Mouse (Mus musculus): Measurements from ENCODE around the gene Nlrp3.

Gene Nlrp3

GRCm38 (mm10) chr11:59541324-59541723, at the start of gene Nlrp3:
Gene Nlrp3 (plus strand): TSS chr11:59541568.
- peak; percentile 92 for DNase-seq

GRCm38 (mm10) chr11:59496672-59497310, 44.6 kb upstream of the Nlrp3 start:
- DNase-seq: no peak

GRCm38 (mm10) chr11:59497747-59498146, 43.6 kb upstream of the Nlrp3 start:
- no peak for DNase-seq

- DNase-seq: no peak
Measured at GRCm38 (mm10) chr11:59501978-59502700, 39.2 kb upstream of the Nlrp3 start.

- peak; percentile 96 for DNase-seq
Measured at GRCm38 (mm10) chr11:59505351-59505838, 36.0 kb upstream of the Nlrp3 start.

GRCm38 (mm10) chr11:59505839-59506712, 35.3 kb upstream of the Nlrp3 start:
- peak; percentile 99 for DNase-seq

GRCm38 (mm10) chr11:59506713-59507074, 34.7 kb upstream of the Nlrp3 start:
- no peak for DNase-seq

- no peak for DNase-seq
Measured at GRCm38 (mm10) chr11:59511558-59511957, 29.8 kb upstream of the Nlrp3 start.

- DNase-seq: no peak
Measured at GRCm38 (mm10) chr11:59512733-59513132, 28.6 kb upstream of the Nlrp3 start.

GRCm38 (mm10) chr11:59513556-59513955, 27.8 kb upstream of the Nlrp3 start:
- DNase-seq: no peak

GRCm38 (mm10) chr11:59514381-59514780, 27.0 kb upstream of the Nlrp3 start:
- peak; percentile 90 for DNase-seq

GRCm38 (mm10) chr11:59514789-59515188, 26.6 kb upstream of the Nlrp3 start:
- no peak for DNase-seq

- no peak for DNase-seq
Measured at GRCm38 (mm10) chr11:59517441-59517840, 23.9 kb upstream of the Nlrp3 start.

- DNase-seq: peak; percentile 96
Measured at GRCm38 (mm10) chr11:59518226-59518625, 23.1 kb upstream of the Nlrp3 start.

GRCm38 (mm10) chr11:59519741-59520495, 21.4 kb upstream of the Nlrp3 start:
- DNase-seq: no peak

GRCm38 (mm10) chr11:59524150-59524549, 17.2 kb upstream of the Nlrp3 start:
- DNase-seq: no peak

- peak; percentile 93 for DNase-seq
Measured at GRCm38 (mm10) chr11:59525237-59525636, 16.1 kb upstream of the Nlrp3 start.

- DNase-seq: peak; percentile 91
Measured at GRCm38 (mm10) chr11:59526472-59527080, 14.8 kb upstream of the Nlrp3 start, which contains the start of gene Zkscan17. Gene Zkscan17 (minus strand): TSS chr11:59526751.

GRCm38 (mm10) chr11:59530221-59530620, 11.1 kb upstream of the Nlrp3 start:
- no peak for DNase-seq

GRCm38 (mm10) chr11:59530870-59531535, 10.4 kb upstream of the Nlrp3 start:
- DNase-seq: no peak

- DNase-seq: no peak
Measured at GRCm38 (mm10) chr11:59531562-59531961, 9.8 kb upstream of the Nlrp3 start.

Measured in heart, adult 11 months (tissue).